Mouse (Mus musculus) frontal cortex, adult (tissue): ENCODE results near the gene Nudt13.
"Not testable (repeated sequence)": the region's sequence is repeated elsewhere in the genome, so short reads cannot be mapped to it uniquely, and the experiment has no call there.

Source experiments
- ATAC-seq: cut with Nextera tagmentation; 2 replicates; pipeline ENCODE4 v1.9.2; 2017; ENCODE audit warnings: mild to moderate bottlenecking, moderate library complexity, mixed read lengths; ENCODE audit not compliant: low TSS enrichment

Gene Nudt13

DNA sequence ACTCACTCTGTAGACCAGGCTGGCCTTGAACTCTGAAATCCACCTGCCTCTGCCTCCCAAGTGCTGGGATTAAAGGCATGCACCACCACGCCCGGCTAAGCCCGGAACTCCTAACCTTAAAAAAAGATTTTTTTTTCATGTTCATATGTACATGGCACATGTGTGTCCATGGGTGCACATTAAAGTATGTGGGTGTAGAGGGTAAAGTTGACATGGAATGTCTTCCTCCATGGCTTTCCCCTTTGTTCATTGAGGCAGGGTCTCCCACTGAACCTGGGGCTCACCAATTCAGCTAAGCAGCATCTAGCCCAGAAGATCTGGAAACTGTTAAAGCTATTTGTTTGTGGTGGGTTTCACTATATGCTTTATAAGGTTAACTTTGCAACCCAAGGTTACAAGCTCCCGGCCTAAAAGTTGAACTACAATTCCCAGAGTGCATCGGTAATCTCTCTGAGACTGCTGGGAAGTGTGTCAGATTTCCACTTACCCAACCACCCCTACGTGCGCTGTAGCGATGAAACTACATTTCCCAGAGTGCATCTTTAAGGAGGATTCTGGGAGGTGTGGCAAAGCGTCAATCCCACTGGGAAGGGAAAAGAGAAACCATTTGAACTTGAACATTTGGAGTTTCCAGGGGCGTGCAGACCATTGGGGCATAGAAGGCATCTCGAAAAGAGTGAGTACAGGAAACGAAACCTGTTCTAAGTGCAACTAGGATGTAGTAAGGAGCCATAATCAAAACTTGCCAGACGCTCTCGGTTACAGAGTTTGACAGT is at the start of gene Nudt13:
Nudt13 (plus strand) TSS at position 581 of the 776 bp plus-strand sequence.
- peak; percentile 99 for ATAC-seq

DNA sequence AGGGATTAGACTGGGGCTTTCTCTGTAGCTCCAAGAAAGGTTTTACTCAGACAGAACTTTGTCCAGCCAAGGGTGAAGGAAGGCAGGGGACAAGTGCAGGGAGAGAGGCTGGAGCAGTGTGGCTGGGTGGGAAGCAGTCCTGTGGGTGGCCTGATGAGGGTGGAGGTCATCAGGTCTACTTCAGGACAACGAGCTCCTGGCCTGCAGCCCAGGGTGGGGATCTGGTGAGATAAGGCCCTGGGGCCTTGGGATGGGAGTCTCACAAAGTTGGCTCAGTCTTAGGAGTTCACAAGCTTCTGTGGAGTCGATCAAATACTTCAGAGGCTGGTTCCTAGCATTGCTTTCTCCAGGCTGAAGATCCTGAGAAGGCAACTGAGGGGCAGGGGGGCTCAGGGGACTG is 49.2 kb upstream of the Nudt13 start:
- no peak for ATAC-seq

DNA sequence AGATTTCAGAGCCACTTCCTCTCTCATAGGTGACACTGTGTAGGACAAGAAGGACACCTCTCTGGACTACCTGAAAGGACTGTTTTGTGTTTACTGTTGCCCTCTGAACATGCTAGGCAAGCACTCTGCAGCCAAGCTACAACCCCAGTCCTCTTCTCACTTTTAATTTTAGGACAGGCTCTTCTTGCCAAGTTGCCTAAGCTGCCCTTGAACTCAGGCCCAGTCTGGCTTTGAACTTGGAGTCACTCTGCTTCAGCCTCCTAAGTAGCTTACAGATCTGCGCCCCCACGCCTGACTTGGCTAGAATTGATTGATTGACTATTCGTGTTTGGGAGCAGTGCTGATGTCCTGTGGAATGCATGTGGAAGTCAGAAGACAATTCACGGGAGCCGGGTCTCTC is 48.6 kb upstream of the Nudt13 start:
- no peak for ATAC-seq

DNA sequence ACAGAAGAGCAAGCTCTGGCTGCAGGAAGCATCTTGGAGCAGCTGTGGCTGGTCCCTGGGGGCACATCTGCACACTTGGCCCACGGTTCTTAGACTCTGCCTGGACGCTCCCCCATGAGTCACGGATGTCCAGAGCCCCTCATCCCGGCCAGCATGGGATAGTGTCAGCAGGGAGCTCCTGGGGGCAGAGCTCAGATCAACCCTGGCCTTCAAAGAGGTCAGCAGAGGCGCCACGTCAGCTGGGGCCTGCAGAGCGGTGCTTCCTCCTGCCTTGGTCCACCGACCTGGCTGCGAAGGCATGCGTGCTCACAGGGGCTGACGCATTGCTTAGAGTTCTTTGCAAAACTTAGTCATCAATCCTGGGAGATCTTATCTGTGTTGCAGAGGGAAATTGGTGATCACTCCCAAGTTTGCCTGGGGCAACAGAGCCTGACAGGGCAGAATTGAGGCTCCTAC is 47.7 kb upstream of the Nudt13 start:
- ATAC-seq = no peak

DNA sequence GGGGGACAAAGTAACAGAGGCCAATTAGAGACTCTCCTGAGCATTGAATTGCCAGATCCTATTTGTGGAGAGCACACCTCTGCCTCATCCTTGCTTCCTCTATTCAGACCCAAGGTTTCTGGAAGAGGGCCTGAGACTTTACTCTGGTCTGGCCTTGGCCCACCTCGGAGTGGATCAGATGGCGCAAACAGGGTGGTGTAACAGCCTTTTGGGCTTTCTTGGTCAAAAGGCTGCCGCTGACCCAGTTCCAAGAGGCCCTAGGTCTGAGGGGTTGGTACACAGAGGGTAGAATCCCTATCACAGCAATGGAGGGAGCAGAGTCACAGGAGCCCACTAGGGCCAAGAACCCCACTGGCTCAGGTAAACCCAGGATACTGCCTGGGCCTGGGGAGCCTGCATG is 46.5 kb upstream of the Nudt13 start:
- ATAC-seq = no peak

DNA sequence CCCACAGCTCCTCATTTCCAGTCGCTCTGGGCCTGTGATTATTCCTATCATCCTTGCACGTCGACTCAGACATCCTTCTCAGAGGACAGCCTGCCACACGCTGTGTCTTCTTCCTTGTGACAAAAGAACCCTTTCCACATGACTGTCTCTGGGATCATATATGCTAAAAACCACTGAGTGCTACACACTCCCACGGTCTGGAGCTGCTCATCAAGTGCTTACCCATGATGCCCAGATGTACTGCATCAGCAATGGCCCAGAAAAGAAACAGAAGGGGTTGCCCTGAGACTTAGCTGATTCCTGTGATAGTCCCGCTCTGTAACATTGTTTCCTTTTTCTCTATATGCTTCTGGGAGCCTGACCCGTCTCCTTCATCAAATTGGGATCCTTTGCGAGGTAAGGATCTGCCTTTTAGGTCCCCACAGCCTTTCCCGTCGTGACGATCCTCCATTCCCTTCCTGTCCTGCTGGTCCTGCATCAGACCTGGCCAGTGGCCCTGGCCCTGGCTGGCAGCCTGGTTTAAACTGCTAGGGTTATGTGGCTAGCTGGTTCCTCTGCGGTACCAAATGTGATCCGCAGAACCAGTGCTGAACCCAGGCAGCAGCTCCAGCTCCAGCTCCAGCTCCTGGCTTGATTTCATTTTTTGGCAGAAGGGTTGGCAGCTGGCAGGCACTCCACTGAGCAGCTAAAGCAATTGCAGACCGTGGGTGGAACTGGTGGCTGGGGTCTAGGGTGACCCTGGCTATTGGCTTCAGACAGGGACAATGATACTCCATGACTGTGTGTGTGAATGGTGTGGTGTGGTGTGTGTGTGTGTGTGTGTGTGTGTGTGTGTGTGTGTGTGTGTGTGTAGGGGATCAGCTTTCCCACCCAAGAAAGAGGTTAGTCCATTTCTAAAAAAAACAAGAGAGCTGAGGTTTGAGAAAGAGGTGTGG is 44.0 kb upstream of the Nudt13 start:
- peak; percentile 93 for ATAC-seq

DNA sequence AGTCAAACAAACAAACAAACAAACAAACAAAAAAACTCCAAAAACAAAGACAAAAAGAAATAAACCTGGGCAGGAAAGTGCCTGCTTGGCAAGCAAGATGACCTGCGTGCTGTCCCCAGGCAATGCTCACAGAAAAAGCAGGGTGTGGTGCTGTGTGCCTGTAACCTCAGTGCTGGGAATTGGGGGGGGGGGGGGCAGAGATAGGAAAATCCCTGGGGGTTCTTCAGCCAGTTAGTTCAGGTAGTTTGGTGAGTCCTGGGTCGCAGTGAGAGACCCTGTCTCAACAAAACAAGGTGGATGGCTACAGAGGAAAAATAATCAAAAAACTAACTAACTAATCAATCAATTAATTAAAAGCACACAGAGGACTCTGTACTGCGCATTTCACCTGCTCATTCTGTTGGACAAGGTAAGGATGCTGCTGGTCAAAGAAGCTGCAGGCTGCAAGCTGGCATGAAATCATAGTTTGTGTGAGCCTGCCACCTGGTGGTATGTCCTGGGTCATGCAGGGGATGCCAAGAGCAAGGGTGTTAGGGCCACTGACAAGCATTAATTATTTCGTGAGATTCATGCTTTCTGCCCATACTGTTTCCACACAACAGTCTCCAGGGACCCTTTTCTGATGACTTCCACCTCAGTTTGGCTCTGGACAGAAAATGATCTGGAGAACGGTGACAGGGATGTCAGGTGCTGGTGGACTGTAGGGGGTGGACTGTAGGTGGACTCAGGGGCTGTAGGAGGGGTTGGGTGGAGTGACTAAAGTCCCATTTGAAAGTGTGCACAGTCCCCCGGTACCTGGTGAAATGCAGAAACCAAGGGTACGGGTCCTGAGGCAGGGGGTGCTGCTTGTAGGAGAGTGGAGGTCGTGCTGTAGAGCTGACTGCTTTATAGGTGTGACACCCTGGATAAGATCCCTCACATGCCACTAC is 36.0 kb upstream of the Nudt13 start:
- ATAC-seq = peak; percentile 85

DNA sequence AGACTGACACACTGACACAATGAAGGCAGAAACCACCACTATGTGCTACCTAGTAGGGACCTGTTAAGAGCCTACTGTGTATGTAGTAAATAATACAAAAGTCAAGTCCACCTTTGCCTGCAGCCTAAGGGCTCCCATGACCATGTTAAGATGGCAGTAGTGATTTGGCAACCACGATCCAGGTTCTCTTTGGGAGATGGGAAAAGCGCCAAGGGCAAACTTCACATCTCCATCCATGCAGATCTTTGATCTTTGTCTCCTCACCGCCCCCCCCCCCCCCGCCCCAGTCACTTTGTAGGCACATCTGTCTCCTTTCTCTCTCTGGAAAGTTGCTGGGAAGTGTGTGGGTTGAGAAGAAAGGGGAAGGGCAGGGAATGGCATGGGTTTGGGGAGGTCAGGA is 32.2 kb upstream of the Nudt13 start:
- ATAC-seq = no peak

DNA sequence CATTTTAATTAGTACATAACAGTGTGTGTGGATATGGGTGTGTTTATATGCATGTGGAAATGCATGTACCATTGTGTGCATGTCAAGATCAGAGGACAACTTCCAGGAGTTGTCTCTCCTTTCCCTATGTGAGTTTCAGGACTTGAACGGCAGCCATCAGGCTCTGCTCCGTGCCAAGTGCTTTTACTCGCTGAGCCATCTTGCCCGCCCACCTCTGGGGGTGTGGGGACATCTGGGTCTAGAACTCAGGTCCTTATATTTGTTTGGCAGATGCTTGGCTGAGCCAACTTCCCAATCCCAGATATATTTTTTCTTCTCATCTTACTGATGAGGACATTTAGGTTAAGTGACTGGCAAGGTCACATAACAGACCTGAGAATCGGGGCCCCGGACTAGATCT is 26.1 kb upstream of the Nudt13 start:
- peak; percentile 85 for ATAC-seq

DNA sequence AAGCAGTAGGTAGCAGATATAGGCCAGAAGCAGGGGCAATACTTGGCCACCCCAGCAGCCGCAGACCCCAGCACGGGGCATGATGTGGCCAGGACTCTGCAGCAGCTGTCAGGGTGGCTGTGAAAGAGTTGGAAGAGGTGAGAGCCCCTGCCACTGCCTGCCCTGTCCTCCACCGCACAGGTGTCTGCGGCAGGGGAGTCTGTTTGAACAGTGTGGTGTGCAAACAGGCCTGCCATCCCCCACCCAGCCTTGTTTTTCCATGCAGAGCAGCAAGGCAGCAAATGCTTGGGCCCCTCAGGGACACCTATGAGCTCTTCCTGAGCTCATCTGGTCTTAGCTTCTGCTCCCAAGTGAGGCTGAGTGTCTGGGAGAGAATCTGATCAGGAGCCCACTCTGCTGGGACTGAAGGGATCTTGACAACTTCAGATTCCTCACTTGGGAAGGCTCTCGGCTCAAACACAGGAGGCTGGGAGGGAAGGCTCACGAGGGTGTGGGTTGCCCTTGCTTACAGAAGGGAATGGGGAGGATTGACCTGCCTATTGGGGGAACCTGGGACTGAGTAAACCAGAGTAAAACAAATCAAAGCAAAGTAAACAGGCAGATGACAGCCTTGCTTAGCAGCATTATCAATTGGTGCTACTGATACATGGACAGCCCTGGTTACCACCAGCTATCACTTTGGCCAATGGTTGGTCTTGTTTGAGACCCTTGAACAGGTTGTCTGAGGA is 25.3 kb upstream of the Nudt13 start, which contains the start of gene Kcnk16:
Kcnk16 (minus strand) TSS at position 118 of the 728 bp plus-strand sequence.
- ATAC-seq = no peak

DNA sequence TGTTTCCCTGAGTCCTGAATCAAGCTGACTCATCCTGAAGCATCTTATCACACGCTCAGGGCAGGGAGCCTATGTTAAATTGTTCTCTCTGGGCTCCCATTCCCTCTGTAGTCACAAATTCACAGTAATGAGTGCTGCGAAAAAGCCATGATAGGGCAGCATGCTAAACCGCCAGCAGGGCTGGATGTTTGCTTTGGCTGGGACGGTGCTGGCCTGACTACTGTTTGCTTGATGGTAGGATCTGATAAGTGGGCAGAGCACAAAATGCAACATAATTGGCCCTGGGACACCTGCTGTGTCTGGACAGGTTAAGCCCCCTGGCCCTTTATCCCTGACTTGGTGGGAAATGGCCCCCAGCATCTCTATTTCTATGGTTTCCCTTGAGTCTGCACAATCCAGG is 3.1 kb upstream of the Nudt13 start:
- no peak for ATAC-seq

DNA sequence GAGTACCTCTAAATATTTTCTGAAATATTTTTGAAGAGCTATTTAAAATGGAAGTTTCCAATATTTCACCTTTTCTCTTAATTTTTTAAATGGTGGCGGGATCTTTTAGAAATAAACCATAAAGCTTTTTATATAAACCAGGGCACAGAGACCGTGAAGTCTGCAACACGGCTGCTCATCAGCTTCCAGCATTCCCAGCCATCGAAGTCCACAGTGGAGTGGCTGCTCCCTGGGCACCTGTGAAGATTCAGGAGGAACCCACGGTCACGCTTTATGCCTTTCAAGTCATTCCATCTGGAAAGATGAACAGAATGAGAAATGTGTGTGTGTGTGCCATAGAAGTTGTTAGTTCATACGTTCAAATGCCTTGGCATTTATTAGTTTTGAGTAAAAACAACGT is 450 bp downstream of the Nudt13 start:
- ATAC-seq = no peak

DNA sequence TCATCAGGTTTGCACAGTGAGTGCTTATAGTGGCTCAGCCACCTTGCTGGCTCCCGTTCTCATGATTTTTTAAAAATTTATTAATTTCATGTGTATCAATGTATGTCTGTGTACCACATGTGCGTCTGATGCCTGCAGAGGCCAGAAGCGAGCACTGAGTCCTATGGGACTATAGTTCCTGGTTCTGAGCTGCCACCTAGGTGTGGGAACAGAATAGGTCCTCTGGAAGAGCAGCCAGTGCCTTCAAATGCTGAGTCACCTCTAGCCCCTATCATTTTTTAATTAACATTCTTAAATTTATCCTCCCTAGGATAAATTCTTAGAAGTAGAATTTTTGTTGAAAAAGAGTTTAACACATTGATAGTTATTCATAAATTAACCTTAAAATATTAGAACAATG is 3.1 kb downstream of the Nudt13 start:
- ATAC-seq = no peak

DNA sequence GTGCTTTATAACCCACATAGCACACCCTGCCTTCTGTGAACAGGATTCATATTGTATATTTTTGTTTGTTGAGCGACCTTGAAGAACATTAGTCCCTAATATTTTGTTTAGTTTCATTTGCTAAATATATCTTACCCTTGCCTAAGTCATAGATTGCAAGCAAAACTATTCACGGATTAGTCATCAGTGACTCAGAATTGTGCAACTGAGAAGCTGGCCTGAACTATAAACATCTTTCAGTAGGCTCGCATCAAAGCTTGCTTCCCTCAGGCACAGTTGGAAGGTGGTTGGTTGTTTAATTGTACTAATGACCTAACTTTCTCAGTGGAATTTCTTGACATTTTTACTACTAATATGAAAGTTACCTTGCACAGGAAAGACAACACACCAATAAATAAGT is 3.6 kb downstream of the Nudt13 start:
- no peak for ATAC-seq

DNA sequence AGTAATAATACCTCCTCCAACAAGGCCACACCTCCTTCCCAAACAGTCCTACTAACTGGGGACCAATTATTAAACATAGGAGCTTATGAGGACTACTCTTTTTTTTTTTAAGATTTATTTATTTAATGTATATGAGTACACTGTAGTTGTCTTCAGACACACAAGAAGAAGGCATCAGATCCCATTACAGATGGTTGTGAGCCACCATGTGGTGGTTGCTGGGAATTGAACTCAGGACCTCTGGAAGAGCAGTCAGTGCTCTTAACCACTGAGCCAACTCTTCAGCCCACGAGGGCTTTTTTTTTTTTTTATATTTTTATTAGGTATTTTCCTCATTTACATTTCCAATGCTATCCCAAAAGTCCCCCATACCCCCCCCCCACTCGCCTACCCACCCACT is 10.6 kb downstream of the Nudt13 start:
- not testable (repeated sequence) for ATAC-seq

DNA sequence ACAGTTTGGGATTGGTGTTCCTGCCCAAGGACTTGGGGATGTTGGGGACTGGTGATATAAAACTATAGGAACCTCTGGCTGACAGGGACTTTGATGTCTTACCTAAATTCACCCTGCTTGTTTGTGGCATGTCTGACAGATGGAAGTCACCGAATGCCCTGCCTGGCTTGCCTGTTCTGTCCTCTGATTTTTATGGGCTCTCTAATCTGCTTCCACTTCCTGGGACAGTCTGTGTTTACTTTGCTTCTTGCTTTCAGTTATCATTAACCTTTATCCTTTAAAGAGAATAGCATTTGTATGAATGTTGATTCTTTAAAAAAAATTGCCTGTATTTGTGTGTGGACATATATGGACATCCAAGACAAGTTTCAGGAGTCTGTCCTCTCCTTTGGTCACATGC is 20.6 kb downstream of the Nudt13 start:
- no peak for ATAC-seq

DNA sequence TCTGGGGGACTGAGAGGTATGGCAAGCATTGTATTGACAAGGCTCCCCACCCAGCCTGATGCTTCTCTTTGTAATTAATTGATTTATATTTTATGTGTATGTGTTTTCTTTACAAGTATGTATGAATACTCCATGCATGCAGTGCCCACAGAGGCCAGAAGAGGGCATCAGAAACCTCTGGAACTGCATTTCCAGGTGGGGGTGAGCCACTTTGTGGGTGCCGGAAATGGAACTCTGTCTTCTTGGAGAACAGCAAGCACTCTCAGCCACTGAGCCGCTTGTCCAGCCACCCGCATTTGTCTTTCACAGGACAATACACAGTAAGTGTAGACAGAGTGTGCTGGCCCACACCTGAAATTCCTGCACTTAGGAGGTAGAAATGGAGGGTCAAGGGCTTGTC is 24.9 kb downstream of the Nudt13 start:
- peak; percentile 47; the same call in 1 of the 2 replicates for ATAC-seq

DNA sequence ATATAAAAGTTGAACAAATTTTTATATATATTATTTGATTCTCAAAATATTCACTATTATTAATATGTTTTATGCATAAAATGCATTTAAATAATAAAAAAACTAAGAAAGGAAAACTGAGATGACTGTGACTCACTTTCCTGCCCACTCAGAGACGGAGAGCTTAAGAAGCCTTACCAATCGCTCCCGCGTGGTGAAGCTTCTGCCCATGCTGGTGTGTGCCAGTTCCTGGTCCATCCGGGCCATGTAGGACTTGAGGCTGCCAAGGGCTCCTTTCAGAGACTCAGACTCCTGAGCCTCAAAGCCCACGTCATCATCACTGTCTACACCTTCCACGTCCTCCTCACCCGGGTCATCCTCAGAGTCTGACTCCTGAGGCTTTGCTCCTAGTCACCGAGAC is 29.7 kb downstream of the Nudt13 start:
- ATAC-seq = peak; percentile 81

DNA sequence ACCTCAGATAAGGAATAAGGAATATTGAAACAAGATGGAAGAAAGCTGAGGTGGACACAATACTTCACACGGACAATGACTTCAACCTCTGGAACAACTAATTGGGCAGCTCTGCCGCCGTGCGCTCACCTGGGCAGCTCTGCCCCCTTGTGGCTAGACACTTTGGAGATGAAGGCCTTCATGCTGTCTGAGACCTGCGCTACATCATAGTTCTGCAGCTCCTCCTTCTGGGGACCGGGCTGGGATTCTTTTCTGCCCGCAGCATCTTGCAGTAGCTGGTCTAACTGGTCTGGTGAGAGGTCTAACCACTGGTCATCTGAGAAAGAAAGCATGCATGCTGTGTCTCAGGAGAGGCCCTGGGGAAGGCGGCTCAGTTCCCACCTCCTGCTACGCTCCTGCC is 34.0 kb downstream of the Nudt13 start:
- no peak; the same call in 1 of the 2 replicates for ATAC-seq

DNA sequence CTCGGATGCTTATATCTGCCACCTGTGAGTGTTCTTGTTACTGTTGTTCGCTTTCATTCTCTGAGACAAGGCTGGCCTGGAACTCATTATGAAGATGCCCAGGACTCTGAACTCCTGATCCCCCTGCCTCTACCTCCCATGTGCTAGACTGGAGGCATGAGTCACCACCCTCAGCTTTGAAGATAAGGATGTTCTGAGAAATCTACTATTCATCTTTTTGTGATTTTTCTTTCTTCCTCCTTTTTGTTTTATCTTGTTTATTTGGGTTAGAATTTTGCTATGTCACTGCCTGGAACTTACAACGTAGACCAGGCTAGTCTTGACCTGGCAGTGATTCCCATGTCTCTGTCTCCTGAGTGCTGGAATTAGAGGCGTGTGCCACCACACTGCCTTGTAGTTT is 36.8 kb downstream of the Nudt13 start:
- ATAC-seq = no peak

DNA sequence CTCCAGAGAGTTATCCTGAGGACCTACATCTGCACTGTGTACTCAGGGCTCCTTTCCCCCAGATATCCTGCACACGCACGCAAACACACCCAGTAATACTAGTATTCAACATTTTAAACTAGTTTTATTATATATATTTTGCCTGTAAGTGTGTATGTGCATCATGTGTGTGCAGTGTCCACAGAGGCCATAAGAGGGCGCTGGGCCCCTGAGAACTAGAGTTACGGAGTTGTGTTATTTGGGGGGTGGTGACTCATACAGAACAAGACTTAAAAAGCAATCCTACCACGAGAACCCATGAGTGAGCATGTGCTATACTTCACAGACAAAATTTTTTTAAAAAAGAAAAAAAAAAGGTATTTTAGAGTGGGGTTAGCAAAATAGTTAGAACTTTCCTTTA is 44.9 kb downstream of the Nudt13 start:
- no peak for ATAC-seq
